Comparison of ENCODE assay signal across 29 mouse cellular contexts in the genomic region with DNA sequence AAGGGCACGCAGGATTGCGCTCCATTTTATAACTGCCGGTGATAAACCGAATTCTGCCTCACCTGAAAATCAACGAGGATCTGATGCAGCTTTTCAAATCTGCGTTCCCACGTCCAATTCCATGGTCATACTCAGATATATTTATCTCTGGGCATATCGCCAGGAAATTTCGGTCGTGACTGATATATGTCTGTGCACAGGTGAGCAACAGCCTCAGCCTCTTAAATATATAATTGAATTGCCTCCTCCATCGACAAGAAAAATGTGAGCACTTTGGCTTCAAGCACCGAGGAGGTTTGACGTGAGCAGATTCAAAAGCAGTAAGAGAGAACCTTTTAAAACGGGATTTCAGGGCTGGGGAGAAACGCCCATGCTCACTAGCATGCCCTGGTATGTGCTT. TPM values are rescaled to one million over a fixed set of nuclear protein-coding genes. Genes with fewer than 3 reads are reported as not detected.
"Had no signal": no experiment of that assay in that cellular context is flagged by ENCODE, and none has a peak within 500 bp of the region (broad histone marks: within the 10 kb centered on the region; RNA-seq: fewer than 3 reads in every experiment).

No protein-coding gene starts in this region.

- ATAC-seq: forebrain, embryonic 13.5 days; forebrain, embryonic 14.5 days; forebrain, embryonic 15.5 days; forebrain, embryonic 16.5 days; forebrain, postnatal 0 days had no signal

- DNase-seq: cerebellum, adult 18-20 months; cerebellum, adult 2 months; cerebellum, adult 8-10 months; cerebellum, adult 9-10 months; cerebellum, adult 9-11 months; cerebellum, postnatal 10 days; cerebellum, postnatal 14 days; cerebellum, postnatal 25 days; cerebellum, postnatal 36 days; embryo, embryonic 11 days; forebrain, postnatal 0 days; gastrocnemius, adult 2 months; gastrocnemius, postnatal 10 days; gastrocnemius, postnatal 14 days; gastrocnemius, postnatal 25 days; gastrocnemius, postnatal 36 days; heart, adult 11 months had no signal

- H3K4me2 ChIP-seq: embryonic facial prominence, embryonic 12.5 days; embryonic facial prominence, embryonic 13.5 days; embryonic facial prominence, embryonic 15.5 days; forebrain, embryonic 12.5 days; forebrain, embryonic 13.5 days; forebrain, embryonic 15.5 days had no signal

- H3K9ac ChIP-seq: embryonic facial prominence, embryonic 12.5 days; embryonic facial prominence, embryonic 13.5 days; embryonic facial prominence, embryonic 15.5 days; forebrain, embryonic 12.5 days; forebrain, embryonic 13.5 days; forebrain, embryonic 15.5 days; forebrain, postnatal 0 days had no signal

- H3K36me3 ChIP-seq: embryonic facial prominence, embryonic 10.5 days; embryonic facial prominence, embryonic 12.5 days; embryonic facial prominence, embryonic 13.5 days; embryonic facial prominence, embryonic 15.5 days; forebrain, embryonic 10.5 days; forebrain, embryonic 12.5 days; forebrain, embryonic 15.5 days had no signal

- H3K27me3 ChIP-seq: embryonic facial prominence, embryonic 12.5 days; embryonic facial prominence, embryonic 13.5 days; forebrain, embryonic 12.5 days; forebrain, embryonic 13.5 days; forebrain, embryonic 15.5 days had no signal

- H3K4me3 ChIP-seq: embryonic facial prominence, embryonic 10.5 days; embryonic facial prominence, embryonic 12.5 days; embryonic facial prominence, embryonic 13.5 days; embryonic facial prominence, embryonic 15.5 days; erythroblast, embryonic 14.5 days; forebrain, embryonic 10.5 days; forebrain, embryonic 12.5 days; forebrain, embryonic 13.5 days; forebrain, embryonic 15.5 days; gastrocnemius, adult 2 months had no signal

- H3K9me3 ChIP-seq: embryonic facial prominence, embryonic 10.5 days; embryonic facial prominence, embryonic 12.5 days; embryonic facial prominence, embryonic 15.5 days; forebrain, embryonic 10.5 days; forebrain, embryonic 13.5 days; forebrain, embryonic 15.5 days had no signal

- H3K4me1 ChIP-seq: forebrain, embryonic 12.5 days; forebrain, embryonic 13.5 days; forebrain, embryonic 15.5 days had no signal

- H3K27ac ChIP-seq: embryonic facial prominence, embryonic 10.5 days; embryonic facial prominence, embryonic 12.5 days; embryonic facial prominence, embryonic 13.5 days; embryonic facial prominence, embryonic 15.5 days; forebrain, embryonic 10.5 days; forebrain, embryonic 12.5 days; forebrain, embryonic 13.5 days; forebrain, embryonic 15.5 days; gastrocnemius, adult 2 months had no signal

RNA-seq across cellular contexts. Expression of gene Akap12, which starts 57.1 kb away (rescaled TPM):
- total RNA-seq: granulocyte monocyte progenitor cell, adult 5-6 weeks had no signal
